Mouse (Mus musculus): ENCODE data around the gene Rps23. TPM values are rescaled to one million over a fixed set of nuclear protein-coding genes. Genes with fewer than 3 reads are reported as not detected.

The Rps23 gene
- polyA plus RNA-seq, 1 experiment from 2014 or later: 239 TPM

GRCm38 (mm10) chr13:90939600-90939999, 16.8 kb downstream of the Rps23 start:
- peaks cover 30% of the 10 kb centered on the region for H3K4me1 ChIP-seq
- peak overlapping the region; percentile 51 for H3K4me2 ChIP-seq
- no peaks in the 10 kb centered on the region for H3K36me3 ChIP-seq
- WGBS (ENCODE audit: insufficient replicate concordance): 54% methylated on average over 5 of the region's 5 CpGs
- no peak overlapping the region for H3K4me3 ChIP-seq
- peak overlapping the region; percentile 72 for H3K27ac ChIP-seq
- no peaks in the 10 kb centered on the region for H3K9me3 ChIP-seq (replicated peaks)
- 0 out of 2 replicates have a peak overlapping the region, but pooled peaks have one; percentile 2 for H3K9ac ChIP-seq
- ATAC-seq: peak; percentile 33; the same call in 1 of the 2 replicates
- H3K27me3 ChIP-seq (replicated peaks): no peaks in the 10 kb centered on the region

- ATAC-seq: no peak
- 65% methylated on average over 2 of the region's 2 CpGs for WGBS (ENCODE audit: insufficient replicate concordance)
- Histone ChIP-seq H3K4me3 (no peak overlapping the region), H3K4me1 (no peaks in the 10 kb centered on the region), H3K27ac (no peak overlapping the region), H3K27me3 (replicated peaks) (no peaks in the 10 kb centered on the region), H3K36me3 (no peaks in the 10 kb centered on the region), H3K4me2 (no peak overlapping the region), H3K9ac (no peak overlapping the region), H3K9me3 (replicated peaks) (no peaks in the 10 kb centered on the region)
These were observed 36.1 kb downstream of the Rps23 start for GRCm38 (mm10) chr13:90958894-90959293.

- no peaks in the 10 kb centered on the region for H3K36me3 ChIP-seq
- H3K9me3 ChIP-seq (replicated peaks): no peaks in the 10 kb centered on the region
- no peak overlapping the region for H3K4me3 ChIP-seq
- no peaks in the 10 kb centered on the region for H3K4me1 ChIP-seq
- no peak overlapping the region for H3K27ac ChIP-seq
- ATAC-seq: no peak
- H3K9ac ChIP-seq: no peak overlapping the region
- H3K27me3 ChIP-seq (replicated peaks): no peaks in the 10 kb centered on the region
- H3K4me2 ChIP-seq: no peak overlapping the region
- WGBS (ENCODE audit: insufficient replicate concordance): 81% methylated on average over 8 of the region's 8 CpGs
These were observed 37.8 kb downstream of the Rps23 start for GRCm38 (mm10) chr13:90960591-90960990.

- 64% methylated on average over 10 of the region's 10 CpGs for WGBS (ENCODE audit: insufficient replicate concordance)
- no peaks in the 10 kb centered on the region for H3K9me3 ChIP-seq (replicated peaks)
- H3K4me1 ChIP-seq: no peaks in the 10 kb centered on the region
- no peaks in the 10 kb centered on the region for H3K36me3 ChIP-seq
- H3K4me3 ChIP-seq: no peak overlapping the region
- H3K27ac ChIP-seq: no peak overlapping the region
- no peak for ATAC-seq
- H3K4me2 ChIP-seq: no peak overlapping the region
- H3K27me3 ChIP-seq (replicated peaks): no peaks in the 10 kb centered on the region
- no peak overlapping the region for H3K9ac ChIP-seq
These were observed 40.3 kb downstream of the Rps23 start for GRCm38 (mm10) chr13:90962836-90963760.

- Histone ChIP-seq H3K27ac (no peak overlapping the region), H3K9me3 (replicated peaks) (no peaks in the 10 kb centered on the region), H3K4me2 (no peak overlapping the region), H3K9ac (no peak overlapping the region), H3K36me3 (no peaks in the 10 kb centered on the region), H3K4me3 (no peak overlapping the region), H3K4me1 (no peaks in the 10 kb centered on the region), H3K27me3 (replicated peaks) (no peaks in the 10 kb centered on the region)
- ATAC-seq: no peak
- WGBS (ENCODE audit: insufficient replicate concordance): 78% methylated on average over 4 of the region's 4 CpGs
These were observed 41.8 kb downstream of the Rps23 start for GRCm38 (mm10) chr13:90964511-90964910.

- no peak for ATAC-seq
- H3K9me3 ChIP-seq (replicated peaks): no peaks in the 10 kb centered on the region
- 72% methylated on average over 8 of the region's 8 CpGs for WGBS (ENCODE audit: insufficient replicate concordance)
- no peak overlapping the region for H3K4me2 ChIP-seq
- H3K9ac ChIP-seq: no peak overlapping the region
- H3K36me3 ChIP-seq: no peaks in the 10 kb centered on the region
- peaks cover 7% of the 10 kb centered on the region for H3K4me1 ChIP-seq
- H3K4me3 ChIP-seq: no peak overlapping the region
- no peak overlapping the region for H3K27ac ChIP-seq
- H3K27me3 ChIP-seq (replicated peaks): no peaks in the 10 kb centered on the region
These were observed 43.2 kb downstream of the Rps23 start for GRCm38 (mm10) chr13:90965996-90966395.

- no peaks in the 10 kb centered on the region for H3K27me3 ChIP-seq (replicated peaks)
- no peaks in the 10 kb centered on the region for H3K36me3 ChIP-seq
- H3K9ac ChIP-seq: no peak overlapping the region
- peaks cover 12% of the 10 kb centered on the region for H3K4me1 ChIP-seq
- H3K4me3 ChIP-seq: no peak overlapping the region
- H3K27ac ChIP-seq: no peak overlapping the region
- 5% methylated on average over 4 of the region's 4 CpGs for WGBS (ENCODE audit: insufficient replicate concordance)
- H3K4me2 ChIP-seq: no peak overlapping the region
- H3K9me3 ChIP-seq (replicated peaks): no peaks in the 10 kb centered on the region
- no peak for ATAC-seq
These were observed 44.7 kb downstream of the Rps23 start for GRCm38 (mm10) chr13:90967422-90967821.

GRCm38 (mm10) chr13:90968940-90969339, 46.2 kb downstream of the Rps23 start:
- peaks cover 12% of the 10 kb centered on the region for H3K4me1 ChIP-seq
- H3K27ac ChIP-seq: no peak overlapping the region
- ATAC-seq: no peak
- H3K9me3 ChIP-seq (replicated peaks): no peaks in the 10 kb centered on the region
- no peaks in the 10 kb centered on the region for H3K36me3 ChIP-seq
- no peak overlapping the region for H3K4me2 ChIP-seq
- 71% methylated on average over 4 of the region's 4 CpGs for WGBS (ENCODE audit: insufficient replicate concordance)
- H3K27me3 ChIP-seq (replicated peaks): no peaks in the 10 kb centered on the region
- H3K4me3 ChIP-seq: no peak overlapping the region
- no peak overlapping the region for H3K9ac ChIP-seq

- no peak overlapping the region for H3K27ac ChIP-seq
- peak; percentile 83 for ATAC-seq
- no peak overlapping the region for H3K9ac ChIP-seq
- no peak overlapping the region for H3K4me3 ChIP-seq
- H3K9me3 ChIP-seq (replicated peaks): no peaks in the 10 kb centered on the region
- H3K36me3 ChIP-seq: no peaks in the 10 kb centered on the region
- H3K27me3 ChIP-seq (replicated peaks): no peaks in the 10 kb centered on the region
- no peak overlapping the region for H3K4me2 ChIP-seq
- WGBS (ENCODE audit: insufficient replicate concordance): 48% methylated on average over 10 of the region's 10 CpGs
- H3K4me1 ChIP-seq: peaks cover 12% of the 10 kb centered on the region
These were observed 47.7 kb downstream of the Rps23 start for GRCm38 (mm10) chr13:90970259-90971017.

GRCm38 (mm10) chr13:90973409-90973808, 50.7 kb downstream of the Rps23 start:
- no peak for ATAC-seq
- Histone ChIP-seq H3K4me1 (peaks cover 12% of the 10 kb centered on the region), H3K27ac (no peak overlapping the region), H3K27me3 (replicated peaks) (no peaks in the 10 kb centered on the region), H3K9me3 (replicated peaks) (no peaks in the 10 kb centered on the region), H3K4me2 (no peak overlapping the region), H3K9ac (no peak overlapping the region), H3K36me3 (no peaks in the 10 kb centered on the region), H3K4me3 (no peak overlapping the region)
- WGBS (ENCODE audit: insufficient replicate concordance): 63% methylated on average over 7 of the region's 7 CpGs
